Mouse (Mus musculus) kidney, adult 2 months (tissue): Measurements from ENCODE around the gene Tcf21. TPM values are rescaled to one million over a fixed set of nuclear protein-coding genes. Genes with fewer than 3 reads are reported as not detected.

ENCODE experiments used
- DNase-seq: peaks from one replicate; pipeline ENCODE4 v3.0.0; 2021
- H3K27ac ChIP-seq: fragments of 200-500 bp; 2 replicates; pipeline ENCODE4 v1.5.1; 2012; ENCODE audit warnings: low read depth, low read length, control low read depth, inconsistent platforms; ENCODE audit not compliant: insufficient read depth
- H3K27me3 ChIP-seq: fragments of 200-500 bp; replicated peaks from 2 replicates; pipeline ENCODE4 v1.6.1; 2012; ENCODE audit warnings: mild to moderate bottlenecking, moderate library complexity, low read length, inconsistent platforms; ENCODE audit not compliant: control insufficient read depth, insufficient read depth
- H3K36me3 ChIP-seq: fragments of 200-500 bp; 2 replicates; pipeline ENCODE4 v1.6.1; 2012; ENCODE audit warnings: mild to moderate bottlenecking, moderate library complexity, low read length, inconsistent platforms; ENCODE audit not compliant: control insufficient read depth, insufficient read depth
- H3K4me1 ChIP-seq: fragments of 200-500 bp; 2 replicates; pipeline ENCODE4 v1.6.1; 2011; ENCODE audit warnings: low read length; ENCODE audit not compliant: control insufficient read depth, insufficient read depth
- H3K4me3 ChIP-seq: fragments of 200-500 bp; 2 replicates; pipeline ENCODE4 v1.5.1; 2011; ENCODE audit warnings: mild to moderate bottlenecking, low read depth, low read length, control low read depth; ENCODE audit not compliant: insufficient read depth
- CTCF ChIP-seq: fragments of 200-500 bp; conservative IDR thresholded peaks from 2 replicates; pipeline ENCODE4 v1.5.1; 2011; ENCODE audit warnings: low read depth, mild to moderate bottlenecking, control low read depth, low read length, moderate library complexity, mixed read lengths; ENCODE audit not compliant: insufficient read depth, insufficient read length
- POLR2A ChIP-seq: fragments of 200-500 bp; IDR thresholded peaks from one replicate; pipeline ENCODE4 v1.6.1; 2011; ENCODE audit warnings: low read depth, low read length, control low read depth
- WGBS: fragments of 180-500 bp; shearing (Covaris S2); methylation state at CpG from one replicate; pipeline ENCODE4 v1.1.7; 2018; 5-methylcytosine and 5-hydroxymethylcytosine counted together
- polyA plus RNA-seq: library from polyadenylated mRNA; depleted of rRNA; stranded (reverse); fragments of >200 nt; gene quantifications from 2 replicates; pipeline ENCODE4 v1.2.3, GENCODE M21; 2012; rRNA removed

The Tcf21 gene
- 124 and 141 TPM in 2 replicates for polyA plus RNA-seq

DNA sequence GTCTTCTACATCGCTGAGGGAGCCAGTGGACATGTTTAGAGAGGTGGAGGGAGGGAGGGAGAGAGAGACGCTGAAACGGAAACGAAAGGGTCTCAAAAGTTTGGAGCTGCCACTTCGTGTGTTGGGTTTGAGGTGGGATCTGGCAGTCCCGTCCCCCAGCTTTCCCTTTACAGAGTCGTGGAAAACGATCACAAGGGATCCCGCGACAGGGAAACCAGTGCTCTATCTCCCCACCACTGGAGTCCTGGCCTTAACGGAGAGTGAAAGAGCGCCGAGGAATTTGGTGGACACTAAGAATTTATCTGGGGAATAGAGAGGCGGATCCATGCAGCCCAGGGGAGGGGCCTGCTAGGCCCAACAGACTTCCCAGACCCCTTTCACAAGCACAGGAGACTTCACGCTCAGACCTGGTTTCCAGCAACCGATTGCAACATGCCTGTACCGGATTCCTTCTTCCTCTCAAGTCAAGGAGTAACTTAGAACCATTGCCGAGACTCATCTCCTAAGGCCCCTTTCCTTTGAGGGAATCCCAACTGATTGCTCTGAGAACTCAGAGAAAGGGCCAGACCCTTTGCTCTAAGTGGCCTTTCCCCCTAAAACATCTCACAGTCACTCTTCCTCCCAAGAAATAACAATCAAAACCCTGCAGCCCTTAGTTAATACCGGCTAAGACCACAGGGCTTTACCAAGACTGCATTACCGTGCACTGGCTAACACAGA lies at the start of gene Tcf21:
TSS of gene Tcf21 (minus strand) at position 304 of the 720 bp plus-strand sequence.
- Histone ChIP-seq H3K27ac (peak within 1 kb of the TSS; percentile 92), H3K4me3 (peak within 1 kb of the TSS; percentile 49), H3K27me3 (peaks cover 6% of the 10 kb centered on the region), H3K36me3 (no peaks in the 10 kb centered on the region), H3K4me1 (no peaks in the 10 kb centered on the region)
- 21% methylated on average over 20 of the region's 20 CpGs for WGBS
- DNase-seq: peak; percentile 71
- TF ChIP-seq CTCF (no peak), POLR2A (peak; percentile 53)

GRCm38 (mm10) chr10:22868386-22868918 lies 48.5 kb upstream of the Tcf21 start:
- no peak for TF ChIP-seq POLR2A
- no peaks in the 10 kb centered on the region for H3K36me3 ChIP-seq
- H3K27me3 ChIP-seq: no peaks in the 10 kb centered on the region
- DNase-seq: peak; percentile 34
- H3K27ac ChIP-seq: no peak overlapping the region
- H3K4me3 ChIP-seq: no peak overlapping the region
- 12% methylated on average over 8 of the region's 8 CpGs for WGBS
- H3K4me1 ChIP-seq: 0 out of 2 replicates have a peak, but pooled peaks cover 2% of the 10 kb centered on the region

- Histone ChIP-seq H3K4me1 (0 out of 2 replicates have a peak, but pooled peaks cover 2% of the 10 kb centered on the region), H3K4me3 (no peak overlapping the region), H3K36me3 (no peaks in the 10 kb centered on the region), H3K27ac (no peak overlapping the region), H3K27me3 (no peaks in the 10 kb centered on the region)
- no peak for DNase-seq
- TF ChIP-seq POLR2A: no peak
- no peak for TF ChIP-seq CTCF
- WGBS: 88% methylated on average over 2 of the region's 2 CpGs
Measured at GRCm38 (mm10) chr10:22867210-22867609, 47.2 kb upstream of the Tcf21 start.

DNA sequence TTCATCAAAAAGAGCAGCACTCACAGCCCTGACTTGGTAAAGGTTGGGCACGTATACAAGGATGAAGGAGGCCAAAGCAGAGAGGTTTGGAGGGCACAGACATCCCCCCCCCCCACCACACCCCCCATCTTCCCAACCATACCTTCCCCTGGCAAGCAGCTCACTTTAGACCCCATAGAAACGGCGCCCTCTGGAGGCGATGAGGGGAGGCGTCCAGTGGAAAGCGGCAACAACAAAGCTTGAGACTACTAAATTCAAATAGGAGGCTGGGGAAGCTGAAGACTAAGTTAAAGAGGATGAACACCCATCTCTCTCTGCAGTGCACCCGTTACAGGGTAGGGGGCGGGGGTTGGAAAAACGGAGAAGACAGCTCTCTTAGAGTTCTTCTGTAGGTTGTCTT lies 38.1 kb upstream of the Tcf21 start:
- H3K27me3 ChIP-seq: no peaks in the 10 kb centered on the region; the same call in 1 of the 2 replicates
- no peak for DNase-seq
- WGBS: 34% methylated on average over 9 of the region's 9 CpGs

DNA sequence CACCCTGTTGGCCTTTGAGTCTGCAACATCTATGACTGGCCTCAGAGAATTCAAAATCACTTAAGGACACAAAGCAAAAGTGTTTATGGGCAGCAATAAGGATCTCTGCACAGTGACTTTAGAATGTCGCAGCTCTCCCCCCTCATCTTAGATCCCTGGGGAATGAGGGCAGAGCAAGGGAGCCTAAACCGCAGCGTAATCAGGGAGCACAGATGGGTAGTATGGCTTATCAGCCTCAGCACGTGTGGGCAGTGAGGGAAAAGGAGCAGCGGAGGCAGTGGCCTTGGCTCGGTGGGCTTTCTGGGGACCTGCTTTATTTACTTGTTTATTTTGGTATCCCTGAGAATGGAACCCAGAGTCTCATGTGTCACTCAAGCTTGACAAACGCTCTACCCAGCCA lies 34.4 kb upstream of the Tcf21 start:
- no peak overlapping the region for H3K27ac ChIP-seq
- H3K4me1 ChIP-seq: no peaks in the 10 kb centered on the region
- no peak for DNase-seq
- whole genome bisulfite sequencing: 58% methylated on average over 7 of the region's 7 CpGs
- no peak overlapping the region for H3K4me3 ChIP-seq
- H3K36me3 ChIP-seq: no peaks in the 10 kb centered on the region
- H3K27me3 ChIP-seq: no peaks in the 10 kb centered on the region; the same call in 1 of the 2 replicates
- no peak for TF ChIP-seq POLR2A
- no peak for TF ChIP-seq CTCF

More for the DNA sequence above, 38.1 kb upstream of the Tcf21 start:
- H3K36me3 ChIP-seq: no peaks in the 10 kb centered on the region
- H3K4me3 ChIP-seq: no peak overlapping the region
- H3K27ac ChIP-seq: no peak overlapping the region
- no peaks in the 10 kb centered on the region for H3K4me1 ChIP-seq
- TF ChIP-seq POLR2A (no peak), CTCF (0 out of 2 replicates have a peak, but pooled peaks have one; percentile 19)

DNA sequence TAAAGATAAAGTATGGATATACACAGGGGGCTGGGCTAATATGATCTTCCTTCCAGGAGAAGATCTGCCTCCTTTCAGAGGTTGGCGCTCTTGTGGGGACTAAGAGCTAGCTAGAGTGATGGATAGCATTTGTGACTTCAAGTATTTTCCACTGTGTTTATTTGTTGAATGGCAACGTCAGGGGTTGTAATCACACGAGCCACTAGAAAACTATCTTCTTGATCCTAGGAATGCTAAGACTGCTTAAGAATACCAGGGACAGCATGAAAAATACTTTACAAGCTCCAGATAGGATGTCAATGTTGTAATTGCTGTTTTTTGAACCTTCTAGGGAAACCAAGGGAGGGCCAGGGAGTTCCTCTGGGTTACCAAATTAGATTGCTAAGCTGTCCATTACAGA lies 25.4 kb upstream of the Tcf21 start:
- no peak for DNase-seq
- 48% methylated on average over 3 of the region's 3 CpGs for WGBS
- no peak for TF ChIP-seq CTCF
- no peak for TF ChIP-seq POLR2A
- H3K4me1 ChIP-seq: no peaks in the 10 kb centered on the region
- H3K36me3 ChIP-seq: no peaks in the 10 kb centered on the region
- no peaks in the 10 kb centered on the region; the same call in 1 of the 2 replicates for H3K27me3 ChIP-seq
- H3K27ac ChIP-seq: no peak overlapping the region
- H3K4me3 ChIP-seq: no peak overlapping the region

DNA sequence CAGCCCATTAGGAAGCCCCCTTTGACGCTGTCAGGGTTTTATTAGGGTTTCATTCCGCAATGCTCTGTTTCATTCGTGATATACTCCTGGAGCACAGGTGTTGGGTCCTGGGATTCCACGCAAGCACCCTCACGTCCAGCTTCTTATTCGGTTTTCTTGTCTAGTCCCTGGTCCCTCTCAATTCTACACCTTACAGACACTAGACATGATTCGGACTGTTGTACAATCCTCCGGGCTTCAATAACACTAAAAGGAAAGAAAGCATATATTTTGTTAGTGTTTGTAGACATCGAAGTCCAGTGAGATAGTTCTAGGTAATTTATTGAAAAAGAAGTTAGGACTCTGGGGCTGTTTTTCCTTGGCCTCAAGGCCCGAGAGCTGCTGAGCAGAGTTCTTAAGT lies 24.8 kb upstream of the Tcf21 start:
- TF ChIP-seq CTCF: no peak
- TF ChIP-seq POLR2A: no peak
- Histone ChIP-seq H3K4me3 (no peak overlapping the region), H3K27me3 (no peaks in the 10 kb centered on the region; the same call in 1 of the 2 replicates), H3K36me3 (no peaks in the 10 kb centered on the region), H3K4me1 (no peaks in the 10 kb centered on the region), H3K27ac (no peak overlapping the region)
- DNase-seq: no peak
- 43% methylated on average over 10 of the region's 10 CpGs for WGBS
